Mouse (Mus musculus) intestine, embryonic 14.5 days (tissue): ENCODE results near the gene Gm42421. TPM values are rescaled to one million over a fixed set of nuclear protein-coding genes. Genes with fewer than 3 reads are reported as not detected.

Source experiments
- ATAC-seq: fragments of 200-750 bp; cut with Nextera tagmentation; replicated peaks from 2 replicates; pipeline ENCODE4 v1.8.0; 2017; ENCODE audit warnings: low read depth, moderate number of reproducible peaks, moderate TSS enrichment, moderate library complexity; ENCODE audit not compliant: low FRiP score, low TSS enrichment
- DNase-seq: peaks from one replicate; pipeline ENCODE4 v3.0.0-alpha.2; 2018; ENCODE audit warnings: low spot score
- H3K27ac ChIP-seq: fragments of 300-500 bp; sonication (generic); 2 replicates; pipeline ENCODE4 v1.5.1; 2014; ENCODE audit warnings: low read depth, mild to moderate bottlenecking, control low read depth
- H3K27me3 ChIP-seq: fragments of 300-500 bp; sonication (generic); replicated peaks from 2 replicates; pipeline ENCODE4 v1.6.1; 2014; ENCODE audit warnings: low read length, control low read depth; ENCODE audit not compliant: control insufficient read depth, insufficient read depth
- H3K36me3 ChIP-seq: fragments of 300-500 bp; sonication (generic); 2 replicates; pipeline ENCODE4 v1.6.1; 2014; ENCODE audit warnings: low read length, control low read depth; ENCODE audit not compliant: control insufficient read depth, insufficient read depth
- H3K4me1 ChIP-seq: fragments of 300-500 bp; sonication (generic); replicated peaks from 2 replicates; pipeline ENCODE4 v1.6.1; 2014; ENCODE audit warnings: low read length, control low read depth, mixed read lengths; ENCODE audit not compliant: control insufficient read depth, insufficient read depth
- H3K4me2 ChIP-seq: fragments of 300-500 bp; sonication (generic); 2 replicates; pipeline ENCODE4 v1.6.1; 2014; ENCODE audit warnings: low read length
- H3K4me3 ChIP-seq: fragments of 300-500 bp; sonication (generic); 2 replicates; pipeline ENCODE4 v1.5.1; 2014; ENCODE audit warnings: low read depth, low read length, control low read depth, mixed read lengths
- H3K9ac ChIP-seq: fragments of 300-500 bp; sonication (generic); 2 replicates; pipeline ENCODE4 v1.6.1; 2014; ENCODE audit warnings: mild to moderate bottlenecking, low read length
- H3K9me3 ChIP-seq: fragments of 300-500 bp; sonication (generic); 2 replicates; pipeline ENCODE4 v1.6.1; 2016; ENCODE audit warnings: low read length, control low read depth; ENCODE audit not compliant: control insufficient read depth
- WGBS: fragments of 180-500 bp; shearing (Covaris S2); extraction: QIAGEN DNeasy Blood & Tissue Kit; methylation state at CpG from one replicate; pipeline ENCODE4 v1.1.7; 2014; 5-methylcytosine and 5-hydroxymethylcytosine counted together
- polyA plus RNA-seq: library from polyadenylated mRNA; unstranded; fragments of >200 nt; fragmentation: Nextera tagmentation; extraction: Ambion mirVana; gene quantifications from 2 replicates; pipeline ENCODE4 v1.2.1, GENCODE M21; 2014

Gm42421 gene
- polyA plus RNA-seq: 0.27 and 0.72 TPM in 2 replicates

- ATAC-seq (no peak), DNase-seq (no peak)
- Histone ChIP-seq H3K9ac (no peak within 1 kb of the TSS), H3K4me1 (no peaks in the 10 kb centered on the region), H3K4me2 (no peak within 1 kb of the TSS), H3K36me3 (peaks cover 77% of the 10 kb centered on the region), H3K9me3 (no peaks in the 10 kb centered on the region), H3K4me3 (no peak within 1 kb of the TSS), H3K27ac (no peak within 1 kb of the TSS), H3K27me3 (no peaks in the 10 kb centered on the region)
- 95% methylated on average over 8 of the region's 8 CpGs for WGBS
These were observed at the start of gene Gm42421 for GRCm38 (mm10) chr5:143927875-143928274. TSS of gene Gm42421 (plus strand) at chr5:143928175.

GRCm38 (mm10) chr5:143885274-143885673 lies 42.7 kb upstream of the Gm42421 start:
- no peak overlapping the region for H3K4me2 ChIP-seq
- peaks cover 97% of the 10 kb centered on the region for H3K36me3 ChIP-seq
- DNase-seq (no peak), ATAC-seq (no peak)
- WGBS: 96% methylated on average over 3 of the region's 3 CpGs
- H3K27ac ChIP-seq: no peak overlapping the region
- H3K4me3 ChIP-seq: no peak overlapping the region
- 0 out of 2 replicates have a peak, but pooled peaks cover 4% of the 10 kb centered on the region for H3K9me3 ChIP-seq
- no peaks in the 10 kb centered on the region for H3K27me3 ChIP-seq
- no peaks in the 10 kb centered on the region for H3K4me1 ChIP-seq
- no peak overlapping the region for H3K9ac ChIP-seq

GRCm38 (mm10) chr5:143890741-143891140 lies 37.2 kb upstream of the Gm42421 start:
- H3K4me2 ChIP-seq: no peak overlapping the region
- H3K27ac ChIP-seq: no peak overlapping the region
- H3K4me1 ChIP-seq: no peaks in the 10 kb centered on the region
- H3K36me3 ChIP-seq: peaks cover 66% of the 10 kb centered on the region
- no peak overlapping the region for H3K4me3 ChIP-seq
- ATAC-seq: no peak; the same call in 1 of the 2 replicates
- 0 out of 2 replicates have a peak, but pooled peaks cover 3% of the 10 kb centered on the region for H3K9me3 ChIP-seq
- DNase-seq: no peak
- 47% methylated on average over 6 of the region's 6 CpGs for WGBS
- H3K9ac ChIP-seq: no peak overlapping the region
- no peaks in the 10 kb centered on the region for H3K27me3 ChIP-seq

GRCm38 (mm10) chr5:143892255-143892886 lies 35.6 kb upstream of the Gm42421 start:
- H3K4me1 ChIP-seq: no peaks in the 10 kb centered on the region
- H3K4me3 ChIP-seq: no peak overlapping the region
- H3K9ac ChIP-seq: no peak overlapping the region
- H3K36me3 ChIP-seq: peaks cover 60% of the 10 kb centered on the region
- no peaks in the 10 kb centered on the region for H3K27me3 ChIP-seq
- no peaks in the 10 kb centered on the region for H3K9me3 ChIP-seq
- ATAC-seq (no peak), DNase-seq (no peak)
- H3K27ac ChIP-seq: no peak overlapping the region
- 71% methylated on average over 9 of the region's 9 CpGs for WGBS
- no peak overlapping the region for H3K4me2 ChIP-seq

DNA sequence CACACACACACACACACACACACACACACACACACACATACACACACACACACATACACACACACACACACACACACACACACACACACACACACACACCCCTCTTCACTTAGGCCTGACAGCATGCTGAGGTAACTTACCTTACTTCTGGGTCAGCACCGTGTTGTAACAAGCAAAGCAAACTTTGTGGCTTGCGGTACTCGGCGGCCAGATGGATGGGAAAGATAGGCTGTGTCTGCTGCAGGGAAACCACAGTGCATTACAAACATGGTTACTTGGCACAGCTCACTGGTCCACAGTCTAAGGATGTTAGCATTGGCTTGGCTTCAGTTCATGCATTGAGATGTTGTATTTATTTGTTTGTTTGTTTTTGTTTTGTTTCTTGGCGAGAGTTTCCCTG lies 34.6 kb upstream of the Gm42421 start:
- ATAC-seq (no peak), DNase-seq (no peak)
- H3K9me3 ChIP-seq: no peaks in the 10 kb centered on the region
- no peaks in the 10 kb centered on the region for H3K4me1 ChIP-seq
- H3K27ac ChIP-seq: no peak overlapping the region
- no peak overlapping the region for H3K4me2 ChIP-seq
- H3K4me3 ChIP-seq: no peak overlapping the region
- no peaks in the 10 kb centered on the region for H3K27me3 ChIP-seq
- WGBS: 79% methylated on average over 5 of the region's 5 CpGs
- H3K36me3 ChIP-seq: peaks cover 60% of the 10 kb centered on the region
- no peak overlapping the region for H3K9ac ChIP-seq

DNA sequence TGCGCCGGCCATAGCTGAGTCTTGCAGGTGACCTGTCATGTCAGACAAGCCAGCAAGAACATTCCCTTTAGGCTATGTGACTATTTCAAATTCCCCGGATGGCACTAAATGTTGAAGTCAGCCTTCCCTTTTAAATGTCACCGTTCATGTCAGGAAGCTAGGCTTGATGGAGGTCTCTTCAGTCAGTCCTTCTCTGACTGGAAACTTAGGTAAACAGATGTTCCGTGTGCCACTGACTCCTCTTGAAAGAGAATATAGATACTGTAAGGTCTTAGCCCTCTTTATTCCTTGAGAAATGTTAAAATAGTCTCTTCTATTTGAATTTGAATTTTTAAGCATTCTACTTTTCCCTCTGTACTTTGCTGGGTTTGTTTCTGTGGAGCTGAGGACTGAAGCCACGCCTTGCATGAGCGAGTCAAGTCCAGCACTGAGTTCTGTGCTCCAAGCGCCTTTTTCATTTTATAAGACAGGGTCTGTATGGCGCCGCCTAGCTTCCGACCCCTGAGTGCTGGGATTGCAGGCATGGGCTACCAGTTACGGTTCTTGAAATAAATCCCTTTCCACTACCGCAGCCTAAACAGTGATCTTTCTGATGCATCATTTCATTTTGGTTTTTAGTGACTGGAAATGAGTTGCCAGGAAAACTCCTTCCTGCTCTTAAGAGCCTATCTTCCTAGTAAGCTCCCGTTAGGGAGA lies 30.2 kb upstream of the Gm42421 start, which contains the start of gene Ankrd61:
Gene Ankrd61 (minus strand): TSS at position 51 of the 696 bp plus-strand sequence.
- Histone ChIP-seq H3K4me1 (no peaks in the 10 kb centered on the region), H3K9me3 (no peaks in the 10 kb centered on the region), H3K36me3 (peaks cover 70% of the 10 kb centered on the region), H3K9ac (no peak within 1 kb of the TSS), H3K27ac (no peak within 1 kb of the TSS), H3K4me3 (no peak within 1 kb of the TSS), H3K4me2 (no peak within 1 kb of the TSS), H3K27me3 (no peaks in the 10 kb centered on the region)
- 87% methylated on average over 14 of the region's 14 CpGs for WGBS
- no peak for DNase-seq
- ATAC-seq: no peak

DNA sequence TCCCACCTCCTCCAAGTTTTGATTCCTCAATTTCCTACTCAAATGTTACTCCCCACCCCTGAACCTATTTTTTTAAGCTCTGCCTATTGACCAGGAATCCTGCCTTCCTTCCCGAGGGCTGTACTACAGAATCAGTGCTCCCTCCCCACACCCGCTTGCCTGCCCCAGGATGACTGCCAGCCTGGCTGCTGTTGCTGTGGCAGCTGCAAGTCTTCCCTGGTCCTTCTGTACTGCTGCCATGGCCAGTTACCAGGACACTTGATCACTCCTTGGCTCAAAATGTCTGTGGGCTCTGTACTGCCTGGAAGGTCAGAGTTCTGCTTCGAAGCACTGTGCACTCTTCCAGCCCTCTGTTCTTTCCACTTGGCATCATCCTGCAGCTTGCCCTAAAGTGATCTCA lies 25.9 kb upstream of the Gm42421 start:
- DNase-seq (no peak), ATAC-seq (no peak)
- Histone ChIP-seq H3K9me3 (no peaks in the 10 kb centered on the region), H3K4me1 (no peaks in the 10 kb centered on the region), H3K9ac (no peak overlapping the region), H3K27ac (no peak overlapping the region), H3K27me3 (no peaks in the 10 kb centered on the region), H3K4me3 (no peak overlapping the region), H3K4me2 (no peak overlapping the region), H3K36me3 (peaks cover 91% of the 10 kb centered on the region)
- 85% methylated on average over 3 of the region's 3 CpGs for WGBS

GRCm38 (mm10) chr5:143903813-143904212 lies 24.2 kb upstream of the Gm42421 start:
- Histone ChIP-seq H3K27ac (no peak overlapping the region), H3K4me2 (no peak overlapping the region), H3K27me3 (no peaks in the 10 kb centered on the region), H3K4me1 (peaks cover 7% of the 10 kb centered on the region; the same call in 1 of the 2 replicates), H3K36me3 (peaks cover 82% of the 10 kb centered on the region), H3K4me3 (no peak overlapping the region), H3K9ac (no peak overlapping the region), H3K9me3 (no peaks in the 10 kb centered on the region)
- ATAC-seq (no peak), DNase-seq (no peak)
- WGBS: 86% methylated on average over 4 of the region's 4 CpGs
